Mouse (Mus musculus): ENCODE results near the gene Olfr429.
"Not testable (repeated sequence)": the region's sequence is repeated elsewhere in the genome, so short reads cannot be mapped to it uniquely, and the experiment has no call there.

Olfr429 gene

GRCm38 (mm10) chr1:174084031-174084430 is at the start of gene Olfr429:
Olfr429 (plus strand) TSS chr1:174084331.
- DNase-seq (ENCODE audit: low read depth, low spot score) = no peak

DNA sequence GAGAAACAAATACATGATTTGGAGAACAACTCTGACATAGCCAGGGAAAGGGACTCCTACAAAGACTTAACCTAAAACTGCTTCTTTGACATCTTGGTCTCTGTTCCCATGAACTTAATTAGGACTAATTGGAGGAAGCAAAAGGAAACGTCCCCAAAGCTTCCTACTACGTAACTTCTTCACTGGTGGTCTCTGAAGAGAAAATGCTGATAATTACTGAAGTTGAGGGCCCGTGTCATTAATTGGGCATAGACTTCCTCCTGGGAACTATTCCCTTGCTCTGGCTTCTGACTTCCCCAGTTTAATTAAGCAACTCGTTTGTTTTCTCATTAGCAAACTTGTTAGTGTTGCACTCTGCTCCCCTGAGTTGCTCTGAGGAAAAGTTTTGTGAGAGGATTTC is 48.3 kb upstream of the Olfr429 start:
- no peak for DNase-seq (ENCODE audit: low read depth, low spot score)

DNA sequence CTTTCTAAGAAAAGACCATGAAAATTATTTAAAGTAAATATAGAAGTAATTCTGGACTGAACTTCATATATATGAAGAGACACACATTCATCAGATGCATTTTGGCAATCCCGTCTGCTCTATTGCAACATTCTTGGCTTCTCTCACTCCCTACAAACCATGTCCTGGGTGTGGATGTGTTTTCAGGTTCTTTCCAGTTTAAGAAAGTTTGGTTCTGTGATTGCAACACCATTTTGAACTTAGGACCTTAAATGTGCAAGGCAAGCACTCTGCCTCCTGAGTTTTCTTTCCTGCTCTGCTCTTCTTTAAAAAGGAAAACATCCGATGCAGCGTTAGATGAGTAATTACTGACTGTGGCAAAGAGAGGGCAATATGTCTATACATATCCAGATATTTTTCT is 45.7 kb upstream of the Olfr429 start:
- no peak for DNase-seq (ENCODE audit: low read depth, low spot score)

DNA sequence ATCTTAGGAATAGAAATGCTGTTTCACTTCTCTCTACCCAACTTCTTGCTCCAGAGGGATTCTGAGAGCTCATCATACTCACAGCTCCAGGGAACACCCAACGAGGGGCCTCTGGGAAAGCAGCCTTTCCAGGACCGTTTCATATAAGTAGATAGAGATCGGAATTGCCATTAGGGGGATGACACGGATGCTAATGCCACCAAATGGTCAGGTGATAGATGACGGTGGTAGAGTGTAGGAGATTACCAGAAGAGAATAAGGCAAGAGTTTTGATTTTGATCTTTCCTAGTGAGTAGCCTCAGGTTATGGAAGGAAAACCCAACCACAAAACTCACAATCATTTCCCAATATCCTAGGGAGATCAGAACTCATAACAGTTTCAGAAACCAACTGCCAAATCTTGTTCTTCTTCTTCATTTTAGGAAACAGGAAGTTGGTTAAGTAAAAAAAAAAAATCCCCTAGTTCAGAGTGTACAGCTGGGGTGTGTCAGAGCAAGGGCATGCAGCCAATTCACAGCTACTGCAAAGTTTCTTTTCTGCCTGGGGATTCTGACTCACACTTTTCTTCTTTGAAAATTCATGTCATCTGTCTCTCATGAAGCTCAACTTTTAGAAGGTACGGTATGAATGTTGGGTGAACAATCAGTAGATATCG is 43.5 kb upstream of the Olfr429 start, which contains the start of gene Olfr433:
TSS of gene Olfr433 (plus strand) at position 183 of the 655 bp plus-strand sequence.
- no peak for DNase-seq (ENCODE audit: low read depth, low spot score)

DNA sequence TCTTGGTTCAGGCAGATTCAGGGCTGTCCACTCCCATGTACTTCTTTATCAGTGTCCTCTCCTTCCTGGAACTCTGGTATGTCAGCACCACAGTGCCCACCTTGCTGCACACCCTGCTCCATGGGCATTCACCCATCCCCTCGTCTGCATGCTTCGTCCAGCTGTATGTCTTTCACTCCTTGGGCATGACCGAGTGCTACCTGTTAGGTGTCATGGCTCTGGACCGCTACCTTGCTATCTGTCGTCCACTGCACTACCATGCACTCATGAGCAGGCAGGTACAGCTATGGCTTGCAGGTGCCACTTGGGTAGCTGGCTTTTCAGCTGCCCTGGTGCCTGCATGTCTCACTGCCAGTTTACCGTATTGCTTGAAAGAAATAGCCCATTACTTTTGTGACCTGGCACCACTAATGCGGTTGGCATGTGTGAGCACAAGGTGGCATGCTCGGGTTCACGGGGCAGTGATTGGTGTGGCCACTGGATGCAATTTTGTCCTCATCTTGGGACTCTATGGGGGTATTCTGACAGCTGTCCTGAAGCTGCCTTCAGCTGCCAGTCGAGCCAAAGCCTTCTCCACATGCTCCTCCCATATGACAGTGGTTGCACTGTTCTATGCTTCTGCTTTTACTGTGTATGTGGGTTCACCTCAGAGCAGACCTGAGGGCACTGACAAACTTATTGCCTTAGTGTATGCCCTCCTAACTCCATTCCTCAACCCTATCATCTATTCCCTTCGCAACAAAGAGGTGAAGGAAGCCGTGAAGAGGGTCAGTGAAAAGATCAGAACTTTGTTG is 41.8 kb upstream of the Olfr429 start:
- not testable (repeated sequence) for DNase-seq (ENCODE audit: low read depth, low spot score)

GRCm38 (mm10) chr1:174044431-174044830 is 39.7 kb upstream of the Olfr429 start:
- DNase-seq (ENCODE audit: low read depth, low spot score) = no peak

- DNase-seq (ENCODE audit: low read depth, low spot score) = not testable (repeated sequence)
Measured at GRCm38 (mm10) chr1:174048227-174048626, 35.9 kb upstream of the Olfr429 start.

DNA sequence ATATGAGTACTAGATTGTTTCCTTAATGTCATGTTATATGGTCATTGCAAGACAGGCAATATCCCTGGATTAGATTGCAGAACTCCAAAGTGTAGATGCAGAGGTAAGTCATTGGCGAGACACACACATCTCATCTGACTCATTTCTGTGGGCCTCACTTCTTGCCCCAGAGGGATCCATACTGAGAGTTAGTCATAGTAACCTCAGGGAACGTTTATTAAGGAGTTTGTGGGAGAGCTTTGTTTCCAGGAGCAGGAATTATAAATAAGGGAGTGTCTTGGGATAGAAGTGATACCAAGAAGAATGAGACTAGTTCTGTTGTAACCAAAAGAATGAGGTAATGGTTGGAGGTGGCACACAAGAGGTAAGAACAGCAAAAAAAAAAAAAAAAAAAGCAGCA is 35.2 kb upstream of the Olfr429 start, which contains the start of gene Olfr432:
TSS of gene Olfr432 (plus strand) at position 313 of the 400 bp plus-strand sequence.
- DNase-seq (ENCODE audit: low read depth, low spot score) = no peak

DNA sequence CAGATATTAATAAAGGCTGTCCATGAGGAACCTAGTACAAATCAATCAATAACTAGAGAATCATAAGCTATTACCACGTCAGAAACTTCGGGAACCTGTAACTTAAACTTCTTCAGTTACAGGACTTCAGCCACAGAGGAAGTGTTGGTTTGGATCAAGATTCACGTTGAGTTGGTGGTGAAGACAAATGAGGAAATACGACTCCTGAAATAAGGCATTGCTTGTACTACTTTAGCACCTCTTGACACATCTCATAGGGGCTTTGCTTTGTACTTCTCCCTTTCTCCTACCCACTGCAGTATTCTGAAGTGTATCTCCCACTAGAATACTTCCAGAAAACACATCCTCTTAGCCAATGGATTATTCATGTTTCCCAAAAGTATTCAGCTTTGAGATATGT is 34.8 kb upstream of the Olfr429 start:
- not testable (repeated sequence) for DNase-seq (ENCODE audit: low read depth, low spot score)

GRCm38 (mm10) chr1:174050532-174050931 is 33.6 kb upstream of the Olfr429 start:
- no peak for DNase-seq (ENCODE audit: low read depth, low spot score)

GRCm38 (mm10) chr1:174051515-174051914 is 32.6 kb upstream of the Olfr429 start:
- no peak for DNase-seq (ENCODE audit: low read depth, low spot score)

DNA sequence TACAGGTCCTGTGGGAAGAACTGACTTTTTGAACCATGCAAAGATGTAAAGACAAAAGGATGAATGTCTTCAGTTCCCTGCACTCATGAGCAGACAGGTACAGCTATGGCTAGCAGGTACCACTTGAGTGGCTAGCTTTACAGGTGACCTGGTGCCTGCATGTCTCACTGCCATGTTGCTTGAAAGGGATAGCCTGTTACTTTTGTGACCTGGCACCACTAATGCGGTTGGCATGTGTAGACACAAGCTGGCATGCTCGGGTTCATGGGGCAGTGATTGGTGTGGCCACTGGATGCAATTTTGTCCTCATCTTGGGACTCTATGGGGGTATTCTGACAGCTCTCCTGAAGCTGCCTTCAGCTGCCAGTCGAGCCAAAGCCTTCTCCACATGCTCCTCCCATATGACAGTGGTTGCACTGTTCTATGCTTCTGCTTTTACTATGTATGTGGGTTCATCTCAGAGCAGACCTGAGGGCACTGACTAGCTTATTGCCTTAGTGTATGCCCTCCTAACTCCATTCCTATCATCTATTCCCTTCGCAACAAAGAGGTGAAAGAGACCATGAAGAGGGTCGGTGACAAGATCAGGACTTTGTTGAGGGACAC is 32.1 kb upstream of the Olfr429 start:
- no peak for DNase-seq (ENCODE audit: low read depth, low spot score)

- DNase-seq (ENCODE audit: low read depth, low spot score) = no peak
Measured at GRCm38 (mm10) chr1:174052981-174053380, 31.1 kb upstream of the Olfr429 start.

DNA sequence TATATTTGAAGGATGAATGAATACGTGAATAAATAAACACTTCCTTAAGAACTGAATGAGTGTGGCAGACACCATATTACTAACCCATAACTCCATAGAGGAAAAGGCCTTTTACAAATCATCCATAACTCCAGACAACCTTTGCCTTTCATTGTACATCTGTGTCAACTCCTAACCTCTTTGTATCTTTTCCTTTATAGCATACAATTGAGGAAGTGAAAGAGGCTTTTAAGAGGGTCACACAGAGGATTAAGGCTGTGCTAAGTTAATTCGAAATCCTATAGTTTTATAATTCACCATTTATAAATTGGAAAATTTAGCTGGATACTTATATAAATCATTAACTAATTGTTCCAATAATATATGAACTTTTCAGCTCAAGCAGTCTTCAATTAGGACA is 28.9 kb upstream of the Olfr429 start:
- DNase-seq (ENCODE audit: low read depth, low spot score) = no peak

DNA sequence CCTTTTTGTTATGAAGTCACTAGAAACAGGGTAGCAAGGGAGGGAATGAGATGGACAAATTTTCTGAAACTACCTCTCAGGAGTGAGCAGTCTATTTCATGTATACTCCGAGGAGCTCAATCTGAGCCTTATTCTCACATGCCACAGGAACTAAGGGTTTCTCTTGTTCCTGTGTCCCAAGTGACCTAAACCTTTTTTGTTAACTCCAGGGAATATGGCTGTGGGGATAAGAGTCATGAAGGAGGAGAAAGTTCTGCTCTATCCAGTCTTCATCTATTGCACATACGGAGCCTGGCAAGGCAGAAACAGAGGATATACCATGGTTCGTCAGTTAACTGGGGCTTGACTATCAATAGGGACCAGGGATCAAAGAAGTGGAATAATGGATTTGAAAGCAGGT is 17.8 kb upstream of the Olfr429 start, which contains the start of gene Olfr430:
TSS of gene Olfr430 (plus strand) at position 301 of the 400 bp plus-strand sequence.
- DNase-seq (ENCODE audit: low read depth, low spot score) = no peak

GRCm38 (mm10) chr1:174096591-174096990 is 12.5 kb downstream of the Olfr429 start, which contains the start of gene Olfr427:
Olfr427 (plus strand) TSS chr1:174096891.
- DNase-seq (ENCODE audit: low read depth, low spot score) = no peak

DNA sequence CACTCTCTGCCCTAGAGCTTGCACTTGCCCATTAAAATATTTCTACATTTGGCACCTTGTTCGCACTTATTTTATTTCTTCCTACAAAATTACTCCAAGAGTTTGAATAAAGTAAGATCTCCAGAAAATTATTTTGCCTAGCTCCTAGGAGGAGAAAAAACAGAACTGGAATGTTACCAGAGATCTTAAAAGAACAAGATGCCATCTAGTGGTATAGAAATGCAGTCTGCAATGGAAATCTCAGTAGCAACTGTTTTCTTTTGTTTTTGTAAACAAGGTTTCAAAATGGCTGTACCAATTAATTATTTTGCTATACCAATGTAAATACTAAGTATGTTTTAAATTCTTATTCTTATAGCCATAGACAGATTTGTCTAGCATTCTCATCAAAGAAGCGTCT is 19.6 kb downstream of the Olfr429 start:
- DNase-seq (ENCODE audit: low read depth, low spot score) = no peak

GRCm38 (mm10) chr1:174121062-174121461 is 36.9 kb downstream of the Olfr429 start, which contains the start of gene Olfr231:
Olfr231 (minus strand) TSS chr1:174121162.
- no peak for DNase-seq (ENCODE audit: low read depth, low spot score)

DNA sequence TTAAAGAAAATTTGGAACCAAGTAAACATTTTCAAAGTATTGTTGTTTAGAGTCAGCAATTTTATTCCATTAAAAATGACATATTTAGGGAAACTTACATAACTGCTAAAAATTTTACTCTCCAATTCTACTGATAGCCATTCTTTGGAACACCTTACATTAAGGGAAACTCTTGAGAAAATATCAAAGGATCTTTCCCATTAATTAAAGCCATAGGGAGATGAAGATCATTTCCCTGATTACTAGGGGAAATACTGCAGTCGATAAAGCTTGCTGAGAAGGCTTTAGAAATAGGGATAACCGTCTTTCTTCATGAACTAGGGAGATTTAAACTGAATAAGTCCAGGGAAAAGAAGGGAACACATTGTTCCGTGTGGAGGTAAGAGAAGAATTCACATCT is 47.1 kb downstream of the Olfr429 start, which contains the start of gene Olfr424:
TSS of gene Olfr424 (plus strand) at position 301 of the 400 bp plus-strand sequence.
- no peak for DNase-seq (ENCODE audit: low read depth, low spot score)

DNA sequence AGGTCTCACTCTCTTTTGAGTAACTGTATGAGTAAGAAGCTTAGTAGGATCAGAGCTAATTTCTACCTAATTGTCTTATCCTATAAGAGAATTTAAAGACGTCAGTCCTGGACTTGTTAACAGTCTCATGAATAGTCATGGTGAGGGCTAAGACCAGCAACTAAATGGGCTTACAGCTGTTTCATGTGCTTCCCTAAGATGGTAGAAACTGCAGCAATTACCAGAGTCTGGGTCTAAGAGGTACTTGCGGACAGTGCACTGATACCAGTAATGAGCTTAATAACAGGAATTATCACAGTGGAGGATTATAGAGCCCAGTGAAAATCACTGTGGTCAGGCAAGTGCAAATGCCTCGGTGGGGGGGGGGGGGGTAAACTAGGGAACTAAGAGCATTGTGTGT is 47.9 kb downstream of the Olfr429 start:
- no peak for DNase-seq (ENCODE audit: low read depth, low spot score)
